18 mouse cellular contexts compared by ENCODE assay signal in genomic region chr9:77586806-77587591, GRCm38 (mm10). TPM values are rescaled to one million over a fixed set of nuclear protein-coding genes. Genes with fewer than 3 reads are reported as not detected.
DNase-seq lines count a peak whose midpoint lies in the region; ATAC-seq and TF ChIP-seq lines count a peak whose summit lies in the region.
"Had no signal": no experiment of that assay in that cellular context is flagged by ENCODE, and none has a peak within 500 bp of the region (broad histone marks: within the 10 kb centered on the region; RNA-seq: fewer than 3 reads in every experiment).

No protein-coding gene starts in this region.

- no peak for TF ChIP-seq POLR2A in brain, embryonic 14.5 days (IDR thresholded peaks at IDR 0.05; ENCODE audit: borderline replicate concordance, extremely low read depth, insufficient read depth, insufficient read length, poor library complexity, severe bottlenecking)

- no peaks in the 10 kb centered on the region for H3K36me3 ChIP-seq in forebrain, embryonic 16.5 days (ENCODE audit: control insufficient read depth, insufficient read depth)
- H3K36me3 ChIP-seq: hindbrain, embryonic 13.5 days; lung, embryonic 15.5 days had no signal

- DNase-seq in urinary bladder, adult 18-20 months (ENCODE audit: low spot score in 2 of 2) = peak; percentile 14 to 15
- DNase-seq in urinary bladder, postnatal 4 days (ENCODE audit: low spot score in 2 of 2) = no peak
- peak; percentile 66 for DNase-seq in brain, embryonic 14.5 days (ENCODE audit: low read depth)
- DNase-seq in lung, postnatal 14 days = no peak
- no peak for DNase-seq in left cerebral cortex, adult 8-10 months (ENCODE audit: low spot score in 2 of 2)
- no peak for DNase-seq in cerebellum, postnatal 36 days
- DNase-seq: adrenal gland, adult 8-10 months; cerebellum, postnatal 10 days; gastrocnemius, postnatal 36 days; kidney, adult 2 months; kidney, postnatal 36 days; layer of hippocampus, postnatal 36 days; liver; right cerebral cortex, postnatal 4 days had no signal

- H3K4me3 ChIP-seq in forebrain, embryonic 16.5 days (replicated peaks; ENCODE audit: low read length) = no peak overlapping the region
- H3K4me3 ChIP-seq: hindbrain, embryonic 13.5 days; lung, embryonic 15.5 days; megakaryocyte, embryonic 14.5 days had no signal

- H3K9ac ChIP-seq in forebrain, embryonic 16.5 days (replicated peaks; ENCODE audit: low read depth, low read length) = no peak overlapping the region
- H3K9ac ChIP-seq: hindbrain, embryonic 13.5 days; lung, embryonic 15.5 days had no signal

- WGBS in forebrain, embryonic 16.5 days = 18% methylated on average over 6 of the region's 6 CpGs

- H3K27me3 ChIP-seq in forebrain, embryonic 16.5 days (replicated peaks; ENCODE audit: control insufficient read depth, insufficient read depth, low read length) = no peaks in the 10 kb centered on the region
- H3K27me3 ChIP-seq: hindbrain, embryonic 13.5 days; lung, embryonic 15.5 days had no signal

- H3K27ac ChIP-seq in forebrain, embryonic 16.5 days (ENCODE audit: low read length) = no peak overlapping the region
- H3K27ac ChIP-seq: hindbrain, embryonic 13.5 days; lung, embryonic 15.5 days had no signal

- no peak overlapping the region for H3K4me2 ChIP-seq in forebrain, embryonic 16.5 days (ENCODE audit: low read length)
- H3K4me2 ChIP-seq: hindbrain, embryonic 13.5 days; lung, embryonic 15.5 days had no signal

- peak; percentile 54 for ATAC-seq in forebrain, embryonic 16.5 days

- TF ChIP-seq CTCF in brain, embryonic 14.5 days (IDR thresholded peaks at IDR 0.05; ENCODE audit: borderline replicate concordance, extremely low read depth, insufficient read depth, insufficient read length) = no peak

- 0 out of 2 replicates have a peak, but pooled peaks cover 4% of the 10 kb centered on the region for H3K4me1 ChIP-seq in forebrain, embryonic 16.5 days (replicated peaks; ENCODE audit: control insufficient read depth, insufficient read depth, low read length)
- H3K4me1 ChIP-seq: hindbrain, embryonic 13.5 days; lung, embryonic 15.5 days; megakaryocyte, embryonic 14.5 days had no signal

- H3K9me3 ChIP-seq in forebrain, embryonic 16.5 days (ENCODE audit: control insufficient read depth, low read length) = no peaks in the 10 kb centered on the region
- H3K9me3 ChIP-seq: hindbrain, embryonic 13.5 days; lung, embryonic 15.5 days had no signal

RNA-seq across cellular contexts. Expression of gene Lrrc1, which starts 42.3 kb away (rescaled TPM):
- 17.8 and 20.1 TPM in 2 replicates for polyA plus RNA-seq in brain, embryonic 14.5 days (2012; rRNA removed)
- polyA plus RNA-seq in forebrain, embryonic 16.5 days (2015; fragmentation: Nextera tagmentation; extraction: Ambion mirVana) = 7.7 and 9.3 TPM in 2 replicates
- 10 to 100 TPM in 1 of 4 experiments, 1 to 10 TPM in 3; 9.5 to 10.3 (median 9.7) TPM for total RNA-seq in left cerebral cortex, adult 8-10 months (2022)

RNA-seq across cellular contexts. Expression of gene Klhl31, which starts 49.3 kb away (rescaled TPM):
- polyA plus RNA-seq in brain, embryonic 14.5 days (2012; rRNA removed) = 0.06 and 0.12 TPM in 2 replicates
- 0.04 and 0.10 TPM in 2 replicates for polyA plus RNA-seq in forebrain, embryonic 16.5 days (2015; fragmentation: Nextera tagmentation; extraction: Ambion mirVana)
- under 1 TPM; 0.14 to 0.43 (median 0.29) TPM for total RNA-seq in left cerebral cortex, adult 8-10 months (2022)

Comparison
In these comparisons a context has a peak if more than half of its experiments do, and no peak if none do; other contexts are left out.
1. DNase-seq: peak in urinary bladder, adult 18-20 months (2 of 2) and brain, embryonic 14.5 days (single experiment); none in urinary bladder, postnatal 4 days (0 of 2), lung, postnatal 14 days (single experiment), left cerebral cortex, adult 8-10 months (0 of 2) and cerebellum, postnatal 36 days (0 of 2).